Mouse (Mus musculus) ES-Bruce4 (cell line): ENCODE measurements around the gene Slit3. TPM values are rescaled to one million over a fixed set of nuclear protein-coding genes. Genes with fewer than 3 reads are reported as not detected.

Source experiments
- H3K27ac ChIP-seq: 2 replicates; pipeline ENCODE4 v1.5.1; 2012; ENCODE audit warnings: low read length, inconsistent platforms; ENCODE audit not compliant: insufficient read depth
- H3K27me3 ChIP-seq: 2 replicates; pipeline ENCODE4 v1.6.1; 2012; ENCODE audit warnings: mild to moderate bottlenecking, low read length, inconsistent platforms; ENCODE audit not compliant: control insufficient read depth, poor library complexity, insufficient read depth, severe bottlenecking
- H3K36me3 ChIP-seq: 2 replicates; pipeline ENCODE4 v1.6.1; 2012; ENCODE audit warnings: inconsistent platforms, mild to moderate bottlenecking, low read length, moderate library complexity; ENCODE audit not compliant: control insufficient read depth, poor library complexity, insufficient read depth, severe bottlenecking
- H3K4me1 ChIP-seq: one replicate; pipeline ENCODE4 v1.8.1; 2011; ENCODE audit warnings: low read length; ENCODE audit not compliant: control insufficient read depth, insufficient read depth
- H3K4me3 ChIP-seq: 2 replicates; pipeline ENCODE4 v1.5.1; 2011; ENCODE audit warnings: low read depth, mild to moderate bottlenecking, low read length
- H3K9ac ChIP-seq: 2 replicates; pipeline ENCODE4 v1.6.1; 2012; ENCODE audit warnings: low read depth, mild to moderate bottlenecking, inconsistent platforms; ENCODE audit not compliant: poor library complexity, severe bottlenecking
- H3K9me3 ChIP-seq: replicated peaks from 2 replicates; pipeline ENCODE4 v1.6.1; 2012; ENCODE audit warnings: mild to moderate bottlenecking, low read length, inconsistent platforms; ENCODE audit not compliant: control insufficient read depth, poor library complexity, insufficient read depth, severe bottlenecking
- CTCF ChIP-seq: IDR thresholded peaks from one replicate; pipeline ENCODE4 v1.8.1; 2011; ENCODE audit warnings: low read depth, low read length
- EP300 ChIP-seq: IDR thresholded peaks from 2 replicates; pipeline ENCODE4 v1.6.1; 2011; ENCODE audit warnings: low read depth, low read length; ENCODE audit not compliant: insufficient read depth
- POLR2A ChIP-seq: IDR thresholded peaks from one replicate; pipeline ENCODE4 v1.8.1; 2011; ENCODE audit warnings: low read length; ENCODE audit not compliant: insufficient read depth
- polyA plus RNA-seq: library from polyadenylated mRNA; stranded (reverse); fragments of >200 nt; gene quantifications from 2 replicates; pipeline ENCODE4 v1.2.4, GENCODE M21; 2011; ENCODE audit warnings: low read depth; ENCODE audit not compliant: missing spikeins, insufficient read depth, insufficient read length

Gene Slit3
- polyA plus RNA-seq, 1 experiment: 2.8 TPM

GRCm38 (mm10) chr11:35388471-35388870 lies 267.4 kb downstream of the Slit3 start:
- Histone ChIP-seq H3K9me3 (no peaks in the 10 kb centered on the region), H3K27me3 (no peaks in the 10 kb centered on the region), H3K9ac (no peak overlapping the region), H3K4me3 (no peak overlapping the region), H3K36me3 (no peaks in the 10 kb centered on the region), H3K27ac (no peak overlapping the region), H3K4me1 (no peaks in the 10 kb centered on the region)
- TF ChIP-seq CTCF (no peak), EP300 (no peak), POLR2A (no peak)

DNA sequence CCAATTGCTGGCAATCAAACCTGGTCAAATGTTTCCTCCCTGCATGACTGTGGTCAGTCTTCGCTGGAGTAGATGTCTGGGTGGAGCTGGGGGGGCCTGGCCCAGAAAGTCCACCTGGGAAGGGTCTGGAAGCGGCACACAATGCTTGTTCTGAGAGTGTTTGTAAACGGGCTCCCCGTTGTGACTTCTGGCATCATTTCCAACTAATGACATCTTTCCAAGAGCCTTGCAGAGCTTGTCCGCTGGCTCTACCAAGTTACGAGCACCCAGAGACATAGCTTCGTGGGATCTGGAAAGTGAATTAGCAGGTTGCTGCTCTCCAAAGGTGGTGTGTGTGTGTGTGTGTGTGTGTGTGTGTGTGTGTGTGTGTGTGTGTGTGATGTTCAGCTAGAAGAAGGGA lies 268.3 kb downstream of the Slit3 start:
- H3K4me1 ChIP-seq: no peaks in the 10 kb centered on the region

GRCm38 (mm10) chr11:35389780-35390435 lies 268.9 kb downstream of the Slit3 start:
- H3K27ac ChIP-seq: no peak overlapping the region
- H3K4me1 ChIP-seq: no peaks in the 10 kb centered on the region
- H3K9ac ChIP-seq: no peak overlapping the region

More for the DNA sequence above, 268.3 kb downstream of the Slit3 start:
- Histone ChIP-seq H3K27ac (no peak overlapping the region), H3K9ac (no peak overlapping the region), H3K4me3 (no peak overlapping the region), H3K36me3 (no peaks in the 10 kb centered on the region), H3K27me3 (no peaks in the 10 kb centered on the region), H3K9me3 (no peaks in the 10 kb centered on the region)
- TF ChIP-seq CTCF: no peak
- no peak for TF ChIP-seq POLR2A
- no peak for TF ChIP-seq EP300

GRCm38 (mm10) chr11:35393815-35394214 lies 272.8 kb downstream of the Slit3 start:
- Histone ChIP-seq H3K4me1 (no peaks in the 10 kb centered on the region), H3K27me3 (no peaks in the 10 kb centered on the region), H3K4me3 (no peak overlapping the region), H3K9ac (no peak overlapping the region), H3K9me3 (no peaks in the 10 kb centered on the region), H3K36me3 (no peaks in the 10 kb centered on the region), H3K27ac (no peak overlapping the region)
- TF ChIP-seq CTCF: no peak
- TF ChIP-seq EP300: no peak
- no peak for TF ChIP-seq POLR2A

More at GRCm38 (mm10) chr11:35389780-35390435, 268.9 kb downstream of the Slit3 start:
- Histone ChIP-seq H3K9me3 (no peaks in the 10 kb centered on the region), H3K27me3 (no peaks in the 10 kb centered on the region), H3K4me3 (no peak overlapping the region), H3K36me3 (no peaks in the 10 kb centered on the region)
- TF ChIP-seq POLR2A (no peak), CTCF (no peak)

GRCm38 (mm10) chr11:35395376-35395775 lies 274.4 kb downstream of the Slit3 start:
- Histone ChIP-seq H3K36me3 (no peaks in the 10 kb centered on the region), H3K9me3 (no peaks in the 10 kb centered on the region), H3K4me1 (no peaks in the 10 kb centered on the region), H3K27me3 (no peaks in the 10 kb centered on the region), H3K9ac (no peak overlapping the region), H3K4me3 (no peak overlapping the region), H3K27ac (no peak overlapping the region)
- TF ChIP-seq CTCF (no peak), POLR2A (no peak), EP300 (no peak)

DNA sequence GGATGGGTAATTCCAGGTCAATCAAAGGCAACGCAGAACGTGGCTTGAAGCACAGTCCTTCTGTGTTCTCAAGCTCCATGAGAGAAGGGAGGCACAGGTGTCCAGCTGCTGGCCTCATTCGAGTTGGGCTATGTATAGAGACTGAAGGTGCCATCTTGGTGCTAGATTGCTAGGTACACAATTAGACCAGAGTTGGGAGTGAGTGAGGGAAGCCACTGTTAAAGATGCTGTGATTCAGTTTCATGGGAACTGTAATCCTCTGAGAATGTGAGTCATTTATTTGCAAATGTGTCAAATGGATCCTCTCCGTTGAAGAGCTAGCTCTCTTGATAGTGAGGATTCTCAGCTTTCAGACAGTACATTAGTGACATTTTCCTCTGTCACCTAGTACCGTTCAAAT lies 277.3 kb downstream of the Slit3 start:
- Histone ChIP-seq H3K4me1 (no peaks in the 10 kb centered on the region), H3K9me3 (no peaks in the 10 kb centered on the region), H3K4me3 (no peak overlapping the region), H3K9ac (no peak overlapping the region), H3K36me3 (no peaks in the 10 kb centered on the region), H3K27ac (no peak overlapping the region), H3K27me3 (no peaks in the 10 kb centered on the region)
- no peak for TF ChIP-seq CTCF
- TF ChIP-seq POLR2A: no peak
- no peak for TF ChIP-seq EP300
